Mouse (Mus musculus): Measurements from ENCODE around the gene Shc1. TPM values are rescaled to one million over a fixed set of nuclear protein-coding genes. Genes with fewer than 3 reads are reported as not detected.

Shc1 gene
- polyA plus RNA-seq, 1 experiment: 87.4 TPM

DNA sequence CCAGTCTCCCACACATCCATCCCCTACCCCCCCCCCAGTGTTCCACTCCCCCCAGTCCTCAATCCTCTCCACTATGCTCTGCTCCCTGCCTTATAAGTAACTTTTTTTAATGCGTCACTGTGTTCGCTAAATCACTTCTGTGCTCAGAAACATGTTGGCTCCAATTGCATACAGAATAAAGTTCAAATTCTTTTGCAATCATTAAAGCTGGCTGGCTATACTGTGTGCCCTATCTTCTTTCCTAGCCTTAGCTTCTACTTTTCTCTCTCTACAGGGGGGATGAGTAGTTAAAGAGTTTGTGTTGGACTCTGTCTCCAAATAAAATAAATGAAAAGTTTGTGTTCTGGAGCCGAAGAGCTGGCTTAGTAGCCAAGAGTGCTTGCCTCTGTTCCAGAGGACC lies 8.5 kb upstream of the Shc1 start:
- no peak for TF ChIP-seq CTCF (IDR thresholded peaks at IDR 0.05; ENCODE audit: low read depth, low read length)
- TF ChIP-seq POLR2A (IDR thresholded peaks at IDR 0.05; ENCODE audit: insufficient read depth, low read length): no peak
- no peak for TF ChIP-seq EP300 (IDR thresholded peaks at IDR 0.05; ENCODE audit: insufficient read depth, low read depth, low read length)
- Histone ChIP-seq H3K9me3 (replicated peaks; ENCODE audit: control insufficient read depth, insufficient read depth, low read length, poor library complexity, severe bottlenecking) (no peaks in the 10 kb centered on the region), H3K4me1 (ENCODE audit: control insufficient read depth, insufficient read depth, low read length) (no peaks in the 10 kb centered on the region), H3K4me3 (ENCODE audit: low read depth, low read length) (no peak overlapping the region), H3K27me3 (ENCODE audit: control insufficient read depth, insufficient read depth, low read length, poor library complexity, severe bottlenecking) (no peaks in the 10 kb centered on the region), H3K36me3 (ENCODE audit: control insufficient read depth, insufficient read depth, low read length, poor library complexity, severe bottlenecking) (peaks cover 10% of the 10 kb centered on the region), H3K27ac (ENCODE audit: insufficient read depth, low read length) (no peak overlapping the region), H3K9ac (ENCODE audit: low read depth, poor library complexity, severe bottlenecking) (no peak overlapping the region)

DNA sequence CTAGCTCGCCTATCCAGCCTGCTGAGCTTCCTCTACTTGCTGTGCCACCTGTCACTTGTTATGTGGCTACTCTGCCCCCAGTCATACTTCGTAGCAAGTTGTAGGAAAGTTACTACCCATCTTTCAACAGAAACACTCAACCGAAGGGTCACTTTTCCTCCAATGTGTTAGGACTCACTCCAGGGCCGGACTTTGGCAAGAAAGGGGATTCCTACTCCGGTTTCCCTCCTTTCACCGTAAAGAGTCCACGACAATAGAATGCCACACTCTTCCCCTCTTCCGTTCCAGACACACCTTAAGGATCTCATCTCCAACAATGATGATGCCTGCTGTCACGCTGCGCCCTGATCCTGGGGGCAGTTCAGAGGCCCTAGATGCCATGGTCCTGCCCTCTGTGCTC lies 7.4 kb upstream of the Shc1 start:
- Histone ChIP-seq H3K9me3 (replicated peaks; ENCODE audit: control insufficient read depth, insufficient read depth, low read length, poor library complexity, severe bottlenecking) (no peaks in the 10 kb centered on the region), H3K27ac (ENCODE audit: insufficient read depth, low read length) (0 out of 2 replicates have a peak overlapping the region, but pooled peaks have one; percentile 58), H3K27me3 (ENCODE audit: control insufficient read depth, insufficient read depth, low read length, poor library complexity, severe bottlenecking) (no peaks in the 10 kb centered on the region), H3K4me1 (ENCODE audit: control insufficient read depth, insufficient read depth, low read length) (no peaks in the 10 kb centered on the region), H3K9ac (ENCODE audit: low read depth, poor library complexity, severe bottlenecking) (peak overlapping the region; percentile 78), H3K4me3 (ENCODE audit: low read depth, low read length) (peak overlapping the region; percentile 98), H3K36me3 (ENCODE audit: control insufficient read depth, insufficient read depth, low read length, poor library complexity, severe bottlenecking) (peaks cover 21% of the 10 kb centered on the region)
- no peak for TF ChIP-seq EP300 (IDR thresholded peaks at IDR 0.05; ENCODE audit: insufficient read depth, low read depth, low read length)
- TF ChIP-seq POLR2A (IDR thresholded peaks at IDR 0.05; ENCODE audit: insufficient read depth, low read length): no peak
- no peak for TF ChIP-seq CTCF (IDR thresholded peaks at IDR 0.05; ENCODE audit: low read depth, low read length)

- Histone ChIP-seq H3K36me3 (ENCODE audit: control insufficient read depth, insufficient read depth, low read length, poor library complexity, severe bottlenecking) (peaks cover 26% of the 10 kb centered on the region), H3K4me1 (ENCODE audit: control insufficient read depth, insufficient read depth, low read length) (no peaks in the 10 kb centered on the region), H3K27ac (ENCODE audit: insufficient read depth, low read length) (peak within 1 kb of the TSS; percentile 89)
Measured at GRCm38 (mm10) chr3:89411490-89412393, 6.5 kb upstream of the Shc1 start, which contains the start of gene Flad1. Flad1 (minus strand) TSS chr3:89411870.

DNA sequence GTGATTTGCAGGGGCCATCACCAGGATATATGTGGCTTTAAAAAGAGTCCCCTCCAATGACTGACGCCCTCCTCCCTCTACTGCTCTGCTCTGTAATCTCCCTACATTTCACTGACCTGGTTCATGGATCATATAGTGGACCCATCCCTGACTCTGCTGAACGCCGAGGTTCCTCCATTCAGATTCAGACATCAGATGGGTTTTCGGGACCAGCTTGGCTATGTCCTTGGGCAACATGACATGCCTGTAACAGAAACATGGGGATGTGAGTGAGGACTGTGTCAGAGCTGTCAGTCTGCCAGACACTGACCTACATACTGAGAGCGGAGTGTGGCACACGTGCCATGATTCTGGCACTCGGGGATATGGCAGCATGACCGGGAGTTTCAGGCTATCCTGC lies 2.1 kb upstream of the Shc1 start:
- no peak for TF ChIP-seq EP300 (IDR thresholded peaks at IDR 0.05; ENCODE audit: insufficient read depth, low read depth, low read length)
- no peak for TF ChIP-seq POLR2A (IDR thresholded peaks at IDR 0.05; ENCODE audit: insufficient read depth, low read length)
- TF ChIP-seq CTCF (IDR thresholded peaks at IDR 0.05; ENCODE audit: low read depth, low read length): no peak
- H3K9ac ChIP-seq (ENCODE audit: low read depth, poor library complexity, severe bottlenecking): no peak overlapping the region

More at GRCm38 (mm10) chr3:89411490-89412393, 6.5 kb upstream of the Shc1 start, which contains the start of gene Flad1:
- H3K27me3 ChIP-seq (ENCODE audit: control insufficient read depth, insufficient read depth, low read length, poor library complexity, severe bottlenecking): no peaks in the 10 kb centered on the region
- TF ChIP-seq CTCF (IDR thresholded peaks at IDR 0.05; ENCODE audit: low read depth, low read length) (no peak), EP300 (IDR thresholded peaks at IDR 0.05; ENCODE audit: insufficient read depth, low read depth, low read length) (no peak), POLR2A (IDR thresholded peaks at IDR 0.05; ENCODE audit: insufficient read depth, low read length) (no peak)
- no peaks in the 10 kb centered on the region for H3K9me3 ChIP-seq (replicated peaks; ENCODE audit: control insufficient read depth, insufficient read depth, low read length, poor library complexity, severe bottlenecking)
- H3K9ac ChIP-seq (ENCODE audit: low read depth, poor library complexity, severe bottlenecking): peak within 1 kb of the TSS; percentile 91
- H3K4me3 ChIP-seq (ENCODE audit: low read depth, low read length): peak within 1 kb of the TSS; percentile 98

DNA sequence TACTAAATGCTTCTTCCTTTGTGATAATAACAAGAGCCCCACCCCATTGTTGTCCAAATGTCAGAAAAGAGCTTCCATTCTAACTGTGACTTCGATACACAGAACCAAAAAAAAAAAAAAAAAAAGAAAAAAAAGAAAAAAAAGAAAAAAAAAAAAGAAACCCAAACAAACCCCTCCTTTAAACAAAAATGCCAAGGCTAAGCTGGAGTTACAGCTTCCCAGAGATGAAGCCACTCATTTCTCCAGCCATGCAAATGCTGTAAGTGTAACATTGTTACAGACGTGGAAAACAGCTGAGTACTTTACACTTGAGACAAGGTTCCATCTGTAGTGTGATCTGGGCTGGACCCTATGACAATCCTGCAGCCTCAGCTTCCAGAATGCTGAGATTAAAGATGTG lies 1.1 kb upstream of the Shc1 start:
- TF ChIP-seq CTCF (IDR thresholded peaks at IDR 0.05; ENCODE audit: low read depth, low read length) (no peak), EP300 (IDR thresholded peaks at IDR 0.05; ENCODE audit: insufficient read depth, low read depth, low read length) (no peak), POLR2A (IDR thresholded peaks at IDR 0.05; ENCODE audit: insufficient read depth, low read length) (no peak)
- H3K9me3 ChIP-seq (replicated peaks; ENCODE audit: control insufficient read depth, insufficient read depth, low read length, poor library complexity, severe bottlenecking): no peaks in the 10 kb centered on the region
- H3K4me1 ChIP-seq (ENCODE audit: control insufficient read depth, insufficient read depth, low read length): no peaks in the 10 kb centered on the region
- H3K27me3 ChIP-seq (ENCODE audit: control insufficient read depth, insufficient read depth, low read length, poor library complexity, severe bottlenecking): no peaks in the 10 kb centered on the region
- peak overlapping the region; percentile 89 for H3K9ac ChIP-seq (ENCODE audit: low read depth, poor library complexity, severe bottlenecking)
- H3K4me3 ChIP-seq (ENCODE audit: low read depth, low read length): peak overlapping the region; percentile 80
- H3K36me3 ChIP-seq (ENCODE audit: control insufficient read depth, insufficient read depth, low read length, poor library complexity, severe bottlenecking): peaks cover 26% of the 10 kb centered on the region
- peak overlapping the region; percentile 79 for H3K27ac ChIP-seq (ENCODE audit: insufficient read depth, low read length)

More for the DNA sequence above, 2.1 kb upstream of the Shc1 start:
- H3K27ac ChIP-seq (ENCODE audit: insufficient read depth, low read length): no peak overlapping the region
- no peaks in the 10 kb centered on the region for H3K9me3 ChIP-seq (replicated peaks; ENCODE audit: control insufficient read depth, insufficient read depth, low read length, poor library complexity, severe bottlenecking)
- H3K4me1 ChIP-seq (ENCODE audit: control insufficient read depth, insufficient read depth, low read length): no peaks in the 10 kb centered on the region
- no peak overlapping the region for H3K4me3 ChIP-seq (ENCODE audit: low read depth, low read length)
- peaks cover 26% of the 10 kb centered on the region for H3K36me3 ChIP-seq (ENCODE audit: control insufficient read depth, insufficient read depth, low read length, poor library complexity, severe bottlenecking)
- H3K27me3 ChIP-seq (ENCODE audit: control insufficient read depth, insufficient read depth, low read length, poor library complexity, severe bottlenecking): no peaks in the 10 kb centered on the region

DNA sequence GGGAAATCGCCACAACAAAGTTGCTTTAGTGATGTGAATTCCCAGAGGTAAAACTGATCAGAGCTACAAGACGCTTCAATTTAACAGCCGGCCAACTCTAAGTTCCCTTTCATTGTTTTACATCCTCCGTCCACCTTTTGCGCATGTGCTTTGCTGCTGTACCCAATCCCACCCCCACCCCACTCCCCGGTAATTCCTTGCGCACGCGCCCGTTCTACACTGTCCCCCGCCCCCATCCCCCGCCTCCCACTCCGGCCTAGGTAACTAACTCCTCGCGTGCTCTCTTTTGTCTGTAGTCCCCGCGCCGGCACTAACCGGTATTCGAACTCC lies 438 bp upstream of the Shc1 start:
- peak overlapping the region; percentile 89 for H3K9ac ChIP-seq (ENCODE audit: low read depth, poor library complexity, severe bottlenecking)
- peak overlapping the region; percentile 97 for H3K4me3 ChIP-seq (ENCODE audit: low read depth, low read length)
- peak overlapping the region; percentile 93 for H3K27ac ChIP-seq (ENCODE audit: insufficient read depth, low read length)
- H3K4me1 ChIP-seq (ENCODE audit: control insufficient read depth, insufficient read depth, low read length): peaks cover 2% of the 10 kb centered on the region
- TF ChIP-seq EP300 (IDR thresholded peaks at IDR 0.05; ENCODE audit: insufficient read depth, low read depth, low read length) (peak; percentile 20; the same call in 1 of the 2 replicates), POLR2A (IDR thresholded peaks at IDR 0.05; ENCODE audit: insufficient read depth, low read length) (no peak), CTCF (IDR thresholded peaks at IDR 0.05; ENCODE audit: low read depth, low read length) (no peak)
- no peaks in the 10 kb centered on the region for H3K9me3 ChIP-seq (replicated peaks; ENCODE audit: control insufficient read depth, insufficient read depth, low read length, poor library complexity, severe bottlenecking)
- H3K36me3 ChIP-seq (ENCODE audit: control insufficient read depth, insufficient read depth, low read length, poor library complexity, severe bottlenecking): peaks cover 26% of the 10 kb centered on the region
- no peaks in the 10 kb centered on the region for H3K27me3 ChIP-seq (ENCODE audit: control insufficient read depth, insufficient read depth, low read length, poor library complexity, severe bottlenecking)

All from ES-Bruce4 (cell line).